Mouse (Mus musculus): ENCODE measurements around the gene Gm49388. TPM values are rescaled to one million over a fixed set of nuclear protein-coding genes. Genes with fewer than 3 reads are reported as not detected.

Gm49388 gene
- polyA plus RNA-seq, 1 experiment from 2014 or later, result not detected

DNA sequence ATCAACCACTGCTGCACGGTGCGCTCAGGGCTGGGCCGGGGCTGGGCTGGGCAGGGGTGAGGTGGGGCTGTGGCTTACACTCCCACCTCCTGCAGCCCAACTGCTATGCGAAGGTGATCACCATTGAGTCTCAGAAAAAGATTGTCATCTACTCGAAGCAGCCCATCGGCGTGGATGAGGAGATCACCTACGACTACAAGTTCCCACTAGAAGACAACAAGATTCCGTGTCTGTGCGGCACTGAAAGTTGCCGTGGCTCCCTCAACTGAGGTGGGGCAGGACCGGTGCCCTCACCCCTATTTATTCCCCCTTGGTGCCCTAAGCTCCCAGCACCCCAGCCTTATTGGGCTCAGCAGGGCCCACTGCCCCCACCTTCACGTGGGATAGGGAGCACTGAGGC, 13.8 kb downstream of the Gm49388 start:
- Histone ChIP-seq H3K27me3 (replicated peaks; ENCODE audit: insufficient read depth, low read length) (no peaks in the 10 kb centered on the region), H3K4me2 (replicated peaks; ENCODE audit: low read depth, low read length) (no peak overlapping the region), H3K4me1 (ENCODE audit: insufficient read depth, low read depth, low read length) (peaks cover 3% of the 10 kb centered on the region; the same call in 1 of the 2 replicates), H3K9me3 (ENCODE audit: low read length) (no peaks in the 10 kb centered on the region), H3K36me3 (ENCODE audit: insufficient read depth, low read length) (peaks cover 46% of the 10 kb centered on the region), H3K4me3 (ENCODE audit: low read depth, low read length) (no peak overlapping the region), H3K27ac (ENCODE audit: low read length) (no peak overlapping the region), H3K9ac (replicated peaks; ENCODE audit: low read depth) (no peak overlapping the region)
- TF ChIP-seq CTCF (IDR thresholded peaks at IDR 0.05), result no peak
- TF ChIP-seq EP300 (IDR thresholded peaks at IDR 0.05), result no peak
- DNase-seq (ENCODE audit: low spot score) (no peak), ATAC-seq (no peak)
- WGBS, result 88% methylated on average over 13 of the region's 13 CpGs

DNA sequence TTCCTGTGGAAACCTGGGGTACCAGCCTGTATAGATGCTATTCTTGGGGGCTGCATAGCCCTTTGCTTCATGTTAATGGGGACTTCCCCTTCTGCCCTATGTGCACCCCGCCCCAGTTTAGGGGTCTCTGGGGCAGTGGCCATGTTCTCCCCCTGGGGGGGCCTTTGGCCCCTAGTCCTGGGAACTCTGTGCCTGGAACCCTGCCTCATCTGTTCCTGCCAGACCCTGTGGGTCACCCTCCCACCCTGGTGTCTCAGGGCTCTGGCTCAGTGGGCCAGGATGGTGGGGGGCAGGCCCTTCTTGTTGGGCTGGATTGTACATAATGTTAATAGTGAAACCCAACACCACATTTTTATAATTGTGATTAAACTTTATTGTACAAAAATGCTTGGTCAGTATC, 14.3 kb downstream of the Gm49388 start:
- H3K9ac ChIP-seq (replicated peaks; ENCODE audit: low read depth), result no peak overlapping the region
- DNase-seq (ENCODE audit: low spot score), result no peak
- H3K4me2 ChIP-seq (replicated peaks; ENCODE audit: low read depth, low read length), result no peak overlapping the region
- H3K4me1 ChIP-seq (ENCODE audit: insufficient read depth, low read depth, low read length), result peaks cover 3% of the 10 kb centered on the region; the same call in 1 of the 2 replicates
- peaks cover 45% of the 10 kb centered on the region for H3K36me3 ChIP-seq (ENCODE audit: insufficient read depth, low read length)
- no peak overlapping the region for H3K27ac ChIP-seq (ENCODE audit: low read length)
- TF ChIP-seq CTCF (IDR thresholded peaks at IDR 0.05), result no peak
- no peak for TF ChIP-seq EP300 (IDR thresholded peaks at IDR 0.05)
- H3K9me3 ChIP-seq (ENCODE audit: low read length), result no peaks in the 10 kb centered on the region
- ATAC-seq, result no peak
- no peak overlapping the region for H3K4me3 ChIP-seq (ENCODE audit: low read depth, low read length)
- 100% methylated on average over 1 of the region's 1 CpGs for WGBS
- H3K27me3 ChIP-seq (replicated peaks; ENCODE audit: insufficient read depth, low read length), result no peaks in the 10 kb centered on the region

DNA sequence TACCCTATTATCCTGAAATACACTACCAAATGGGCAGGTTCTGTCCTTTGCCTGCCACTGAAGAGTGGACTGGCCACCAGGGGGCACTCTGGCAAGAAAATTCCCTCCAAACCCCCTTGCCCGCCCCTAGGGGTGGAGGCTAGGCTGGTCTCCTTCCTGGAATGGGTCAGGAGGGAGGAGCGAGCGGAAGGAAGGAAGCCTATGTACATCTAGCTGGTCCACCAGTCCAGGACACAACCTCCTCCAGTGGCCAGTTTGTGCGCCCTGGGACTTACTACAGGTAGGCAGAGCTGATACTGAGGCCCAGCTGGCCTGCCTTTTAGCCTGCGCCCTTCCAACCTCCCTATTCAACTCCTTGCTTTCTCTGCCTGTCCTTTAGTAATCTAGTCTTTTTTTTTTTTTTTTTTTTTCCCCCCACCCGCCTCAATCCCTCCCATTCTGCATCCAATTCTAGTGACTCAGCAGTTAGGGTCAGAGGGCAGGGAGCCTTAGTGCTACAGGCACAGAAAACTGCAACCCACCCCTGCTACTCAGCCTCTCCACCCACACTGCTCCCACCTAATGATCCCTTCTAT, 15.1 kb downstream of the Gm49388 start, which contains the start of gene Hsd3b7:
Gene Hsd3b7, plus strand, starts transcription at position 170 of the 575 bp plus-strand sequence.
- DNase-seq (ENCODE audit: low spot score) (peak; percentile 97), ATAC-seq (peak; percentile 98)
- TF ChIP-seq EP300 (IDR thresholded peaks at IDR 0.05), result peak; percentile 82
- TF ChIP-seq CTCF (IDR thresholded peaks at IDR 0.05), result peak; percentile 98
- Histone ChIP-seq H3K36me3 (ENCODE audit: insufficient read depth, low read length) (peaks cover 37% of the 10 kb centered on the region), H3K27me3 (replicated peaks; ENCODE audit: insufficient read depth, low read length) (no peaks in the 10 kb centered on the region), H3K27ac (ENCODE audit: low read length) (peak within 1 kb of the TSS; percentile 68), H3K9me3 (ENCODE audit: low read length) (no peaks in the 10 kb centered on the region), H3K4me2 (replicated peaks; ENCODE audit: low read depth, low read length) (peak within 1 kb of the TSS; percentile 54), H3K4me1 (ENCODE audit: insufficient read depth, low read depth, low read length) (peaks cover 3% of the 10 kb centered on the region; the same call in 1 of the 2 replicates), H3K9ac (replicated peaks; ENCODE audit: low read depth) (peak within 1 kb of the TSS; percentile 20; the same call in 1 of the 2 replicates), H3K4me3 (ENCODE audit: low read depth, low read length) (peak within 1 kb of the TSS; percentile 16; the same call in 1 of the 2 replicates)
- 17% methylated on average over 6 of the region's 6 CpGs for WGBS

DNA sequence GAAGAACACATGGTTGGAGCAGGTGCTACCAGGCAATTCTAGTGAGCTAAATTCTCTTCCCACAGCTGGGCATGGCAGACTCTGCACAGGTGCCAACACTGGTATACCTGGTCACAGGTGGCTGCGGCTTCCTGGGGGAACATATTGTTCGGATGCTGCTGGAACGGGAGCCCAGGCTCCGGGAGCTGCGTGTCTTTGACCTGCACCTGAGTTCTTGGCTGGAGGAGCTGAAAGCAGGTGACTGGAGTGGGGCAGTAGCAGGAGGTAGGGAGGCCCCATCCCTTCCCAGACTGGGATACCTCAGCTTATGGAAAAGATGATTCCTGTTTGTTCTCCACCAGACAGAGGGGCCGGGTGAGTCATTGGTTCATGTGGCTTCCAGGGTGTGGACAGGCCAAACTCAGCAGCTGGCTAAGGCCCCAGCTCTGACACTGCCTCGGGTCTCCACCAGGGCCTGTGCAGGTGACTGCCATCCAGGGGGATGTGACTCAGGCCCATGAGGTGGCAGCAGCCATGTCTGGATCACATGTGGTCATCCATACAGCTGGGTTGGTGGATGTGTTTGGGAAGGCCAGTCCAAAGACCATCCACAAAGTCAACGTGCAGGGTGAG, 15.7 kb downstream of the Gm49388 start:
- Histone ChIP-seq H3K27me3 (replicated peaks; ENCODE audit: insufficient read depth, low read length) (no peaks in the 10 kb centered on the region), H3K9ac (replicated peaks; ENCODE audit: low read depth) (peak overlapping the region; percentile 20; the same call in 1 of the 2 replicates), H3K9me3 (ENCODE audit: low read length) (no peaks in the 10 kb centered on the region), H3K4me2 (replicated peaks; ENCODE audit: low read depth, low read length) (peak overlapping the region; percentile 54), H3K36me3 (ENCODE audit: insufficient read depth, low read length) (peaks cover 31% of the 10 kb centered on the region), H3K4me3 (ENCODE audit: low read depth, low read length) (peak overlapping the region; percentile 16; the same call in 1 of the 2 replicates), H3K4me1 (ENCODE audit: insufficient read depth, low read depth, low read length) (peaks cover 3% of the 10 kb centered on the region; the same call in 1 of the 2 replicates), H3K27ac (ENCODE audit: low read length) (peak overlapping the region; percentile 68)
- DNase-seq (ENCODE audit: low spot score) (no peak), ATAC-seq (peak; percentile 14)
- WGBS, result 84% methylated on average over 8 of the region's 8 CpGs
- no peak for TF ChIP-seq CTCF (IDR thresholded peaks at IDR 0.05)
- TF ChIP-seq EP300 (IDR thresholded peaks at IDR 0.05), result no peak

DNA sequence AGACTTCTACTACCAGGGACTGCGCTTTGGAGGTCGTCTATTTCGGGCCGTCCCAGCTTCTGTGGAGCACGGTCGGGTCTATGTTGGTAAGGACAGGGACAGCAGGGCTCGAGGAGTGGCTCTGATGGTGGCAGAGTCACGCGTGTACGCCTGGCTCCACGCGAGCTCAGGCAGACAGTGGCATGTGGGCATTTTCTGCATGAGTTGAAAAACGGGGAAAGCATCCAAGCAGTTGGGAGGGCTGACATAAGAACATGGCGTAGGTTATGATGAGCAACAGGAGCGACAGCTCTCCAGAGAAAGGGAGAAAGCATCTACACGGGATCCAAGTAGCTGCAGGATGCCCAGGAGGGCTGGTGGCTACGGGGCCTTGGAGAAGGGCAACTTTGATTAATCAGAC, 16.9 kb downstream of the Gm49388 start:
- WGBS, result 90% methylated on average over 17 of the region's 17 CpGs
- H3K9ac ChIP-seq (replicated peaks; ENCODE audit: low read depth), result no peak overlapping the region
- DNase-seq (ENCODE audit: low spot score), result no peak
- no peak overlapping the region for H3K27ac ChIP-seq (ENCODE audit: low read length)
- no peaks in the 10 kb centered on the region for H3K9me3 ChIP-seq (ENCODE audit: low read length)
- peaks cover 19% of the 10 kb centered on the region for H3K36me3 ChIP-seq (ENCODE audit: insufficient read depth, low read length)
- TF ChIP-seq CTCF (IDR thresholded peaks at IDR 0.05), result no peak
- no peak for ATAC-seq
- H3K4me1 ChIP-seq (ENCODE audit: insufficient read depth, low read depth, low read length), result peaks cover 3% of the 10 kb centered on the region; the same call in 1 of the 2 replicates
- H3K4me3 ChIP-seq (ENCODE audit: low read depth, low read length), result no peak overlapping the region
- H3K4me2 ChIP-seq (replicated peaks; ENCODE audit: low read depth, low read length), result no peak overlapping the region
- H3K27me3 ChIP-seq (replicated peaks; ENCODE audit: insufficient read depth, low read length), result no peaks in the 10 kb centered on the region

DNA sequence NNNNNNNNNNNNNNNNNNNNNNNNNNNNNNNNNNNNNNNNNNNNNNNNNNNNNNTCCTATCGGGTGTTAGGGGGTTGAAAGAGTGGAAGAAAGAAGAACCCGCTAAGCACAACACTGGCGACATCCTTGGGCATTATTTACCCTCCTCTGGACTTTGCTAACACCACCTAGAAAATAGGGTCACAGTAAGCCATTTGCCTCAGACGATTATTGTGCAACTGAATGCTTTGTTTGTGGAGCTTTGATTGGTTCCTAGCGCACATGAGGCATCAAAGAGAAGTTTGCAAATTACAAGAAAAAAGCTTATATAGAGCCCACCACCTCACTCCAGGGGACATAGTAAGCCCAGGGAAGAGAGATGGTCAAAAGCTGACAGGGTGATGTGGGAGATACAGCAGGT, 23.4 kb downstream of the Gm49388 start:
- DNase-seq (ENCODE audit: low spot score), result no peak
- WGBS, result 61% methylated on average over 5 of the region's 5 CpGs
- H3K4me1 ChIP-seq (ENCODE audit: insufficient read depth, low read depth, low read length), result no peaks in the 10 kb centered on the region
- no peaks in the 10 kb centered on the region for H3K27me3 ChIP-seq (replicated peaks; ENCODE audit: insufficient read depth, low read length)
- no peaks in the 10 kb centered on the region for H3K9me3 ChIP-seq (ENCODE audit: low read length)
- H3K9ac ChIP-seq (replicated peaks; ENCODE audit: low read depth), result no peak overlapping the region
- H3K4me2 ChIP-seq (replicated peaks; ENCODE audit: low read depth, low read length), result no peak overlapping the region
- no peak for TF ChIP-seq CTCF (IDR thresholded peaks at IDR 0.05)
- no peak overlapping the region for H3K27ac ChIP-seq (ENCODE audit: low read length)
- no peaks in the 10 kb centered on the region for H3K36me3 ChIP-seq (ENCODE audit: insufficient read depth, low read length)
- H3K4me3 ChIP-seq (ENCODE audit: low read depth, low read length), result no peak overlapping the region
- no peak for ATAC-seq
